Mouse (Mus musculus) MEL (cell line): ENCODE results near the gene Net1. TPM values are rescaled to one million over a fixed set of nuclear protein-coding genes. Genes with fewer than 3 reads are reported as not detected.

Experiments used
- DNase-seq: peaks from one replicate; pipeline ENCODE4 v3.0.0; 2011; ENCODE audit warnings: low read depth, low spot score
- H3K27ac ChIP-seq: 2 replicates; pipeline ENCODE4 v1.5.1; 2012; ENCODE audit warnings: low read depth, mild to moderate bottlenecking, control low read depth, low read length, moderate library complexity; ENCODE audit not compliant: control insufficient read depth
- H3K27me3 ChIP-seq, 2 experiments: fragments of 150-350 bp in 1 of 2; sonication (generic) in 1 of 2; 2 replicates each; pipeline ENCODE4 v1.6.1; 2012; ENCODE audit warnings: low read length in 2 of 2, mild to moderate bottlenecking in 2 of 2, improper control_type of control experiment in 1 of 2, moderate library complexity in 1 of 2; ENCODE audit not compliant: insufficient read depth in 2 of 2, control insufficient read depth in 1 of 2
- H3K36me3 ChIP-seq, 2 experiments: 2 replicates each; pipeline ENCODE4 v1.6.1; 2012 to 2014; ENCODE audit warnings: low read length in 2 of 2, improper control_type of control experiment in 1 of 2, inconsistent platforms in 1 of 2, mild to moderate bottlenecking in 1 of 2; ENCODE audit not compliant: insufficient read depth in 2 of 2, control insufficient read depth in 1 of 2
- H3K4me1 ChIP-seq, 2 experiments: fragments of 150-350 bp in 1 of 2; sonication (generic) in 1 of 2; 2 replicates each; pipeline ENCODE4 v1.6.1; 2012; ENCODE audit warnings: low read length in 2 of 2, improper control_type of control experiment in 1 of 2, mild to moderate bottlenecking in 1 of 2; ENCODE audit not compliant: insufficient read depth in 2 of 2, control insufficient read depth in 1 of 2
- H3K4me3 ChIP-seq, 2 experiments: fragments of 150-350 bp in 1 of 2; sonication (generic) in 1 of 2; 2 replicates each; pipeline ENCODE4 v1.5.1; 2012; ENCODE audit warnings: low read depth in 2 of 2, low read length in 2 of 2, mild to moderate bottlenecking in 2 of 2, moderate library complexity in 2 of 2, control low read depth in 1 of 2, improper control_type of control experiment in 1 of 2; ENCODE audit not compliant: control insufficient read depth in 1 of 2, insufficient read depth in 1 of 2
- H3K79me2 ChIP-seq: 2 replicates; pipeline ENCODE4 v1.6.1; 2012; ENCODE audit warnings: mild to moderate bottlenecking, low read length, moderate library complexity; ENCODE audit not compliant: control insufficient read depth, poor library complexity, insufficient read depth
- H3K9ac ChIP-seq: 2 replicates; pipeline ENCODE4 v1.6.1; 2012; ENCODE audit warnings: low read depth, mild to moderate bottlenecking, control low read depth, low read length, moderate library complexity; ENCODE audit not compliant: control insufficient read depth, poor library complexity, severe bottlenecking
- H3K9me3 ChIP-seq: fragments of 150-350 bp; sonication (generic); replicated peaks from 2 replicates; pipeline ENCODE4 v1.6.1; 2012; ENCODE audit warnings: mild to moderate bottlenecking, low read length, improper control_type of control experiment, moderate library complexity; ENCODE audit not compliant: insufficient read depth
- CHD1 ChIP-seq: IDR thresholded peaks from 2 replicates; pipeline ENCODE4 v1.6.1; 2012; ENCODE audit warnings: low read depth, mild to moderate bottlenecking, inconsistent platforms, low read length, improper control_type of control experiment
- ELF1 ChIP-seq: IDR thresholded peaks from 2 replicates; pipeline ENCODE4 v1.6.1; 2014; ENCODE audit warnings: low read depth, mild to moderate bottlenecking, inconsistent platforms, low read length, improper control_type of control experiment, moderate library complexity
- GATA1 ChIP-seq: IDR thresholded peaks from 2 replicates; pipeline ENCODE4 v1.6.1; 2011; ENCODE audit warnings: low read depth, low read length, improper control_type of control experiment
- JUND ChIP-seq: IDR thresholded peaks from 2 replicates; pipeline ENCODE4 v1.6.1; 2011; ENCODE audit warnings: low read depth, mild to moderate bottlenecking, improper control_type of control experiment, low read length
- POLR2A ChIP-seq, 2 experiments: IDR thresholded peaks; 2 replicates each; pipeline ENCODE4 v1.6.1; 2011 to 2012; ENCODE audit warnings: low read length in 2 of 2, mild to moderate bottlenecking in 2 of 2, control low read depth in 1 of 2, improper control_type of control experiment in 1 of 2, low read depth in 1 of 2, moderate library complexity in 1 of 2; ENCODE audit not compliant: control insufficient read depth in 1 of 2, insufficient read depth in 1 of 2, poor library complexity in 1 of 2
- RAD21 ChIP-seq: IDR thresholded peaks from 2 replicates; pipeline ENCODE4 v1.6.1; 2011; ENCODE audit warnings: mild to moderate bottlenecking, low read depth, low read length, improper control_type of control experiment
- SIN3A ChIP-seq: IDR thresholded peaks from 2 replicates; pipeline ENCODE4 v1.6.1; 2012; ENCODE audit warnings: low read length, improper control_type of control experiment, inconsistent platforms
- TAL1 ChIP-seq: IDR thresholded peaks from 2 replicates; pipeline ENCODE4 v1.6.1; 2012; ENCODE audit warnings: mild to moderate bottlenecking, inconsistent platforms, low read length, moderate library complexity, mixed read lengths
- UBTF ChIP-seq: IDR thresholded peaks from 2 replicates; pipeline ENCODE4 v1.6.1; 2012; ENCODE audit warnings: low read depth, mild to moderate bottlenecking, inconsistent platforms, low read length, improper control_type of control experiment, moderate library complexity, borderline replicate concordance; ENCODE audit not compliant: insufficient read depth
- USF1 ChIP-seq: IDR thresholded peaks from 2 replicates; pipeline ENCODE4 v1.6.1; 2014; ENCODE audit warnings: low read depth, mild to moderate bottlenecking, inconsistent platforms, low read length, improper control_type of control experiment, moderate library complexity
- ZC3H11A ChIP-seq: IDR thresholded peaks from 2 replicates; pipeline ENCODE4 v1.6.1; 2012; ENCODE audit warnings: low read depth, mild to moderate bottlenecking, inconsistent platforms, low read length, improper control_type of control experiment
- ZKSCAN1 ChIP-seq: IDR thresholded peaks from 2 replicates; pipeline ENCODE4 v1.6.1; 2012; ENCODE audit warnings: low read depth, mild to moderate bottlenecking, inconsistent platforms, low read length, improper control_type of control experiment, moderate library complexity
- ZMIZ1 ChIP-seq: IDR thresholded peaks from 2 replicates; pipeline ENCODE4 v1.6.1; 2012; ENCODE audit warnings: low read depth, mild to moderate bottlenecking, inconsistent platforms, low read length, improper control_type of control experiment, moderate library complexity
- polyA plus RNA-seq, 2 experiments: library from polyadenylated mRNA; stranded (reverse) in 1 of 2; unstranded in 1 of 2; fragments of >175 nt in 1 of 2; fragments of >200 nt in 1 of 2; gene quantifications; 2 replicates each; pipeline versions ENCODE4 v1.2.1 to v1.2.4; 2012; ENCODE audit warnings: low replicate concordance in 2 of 2, low read depth in 1 of 2; ENCODE audit not compliant: insufficient read length in 2 of 2, insufficient read depth in 1 of 2, missing spikeins in 1 of 2
- total RNA-seq: library from RNA; depleted of rRNA; stranded (reverse); fragments of 300-350 nt; gene quantifications from 2 replicates; pipeline ENCODE4 v1.2.3, GENCODE M21; 2012; rRNA removed

The Net1 gene
- total and polyA plus RNA-seq, 3 experiments, result 29.8 to 125 (median 63.2) TPM

DNA sequence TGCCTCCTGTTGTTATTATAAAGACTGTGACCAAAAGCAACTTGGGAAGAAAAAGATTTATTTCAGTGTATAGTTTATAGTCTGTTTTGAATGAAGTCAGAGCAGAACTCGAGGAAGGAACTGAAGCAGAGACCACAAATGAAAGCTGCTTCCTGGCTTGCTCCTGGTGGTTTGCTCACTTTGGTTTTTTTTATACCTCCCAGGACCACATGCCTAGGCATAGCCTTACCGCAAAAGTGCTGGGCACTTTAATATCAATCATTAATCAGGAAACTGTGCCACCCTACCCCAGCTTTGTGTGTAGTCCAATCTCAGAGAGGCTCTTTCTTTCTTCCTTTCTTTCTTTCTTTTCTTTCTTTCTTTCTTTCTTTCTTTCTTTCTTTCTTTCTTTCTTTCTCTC lies 85.6 kb downstream of the Net1 start:
- Histone ChIP-seq H3K9me3 (no peaks in the 10 kb centered on the region), H3K27ac (no peak overlapping the region), H3K9ac (no peak overlapping the region), H3K4me1 (no peaks in the 10 kb centered on the region), H3K36me3 (no peaks in the 10 kb centered on the region; a peak in 1 of 4 replicates), H3K4me3 (no peak overlapping the region), H3K79me2 (no peaks in the 10 kb centered on the region), H3K27me3 (no peaks in the 10 kb centered on the region; a peak in 1 of 4 replicates)
- TF ChIP-seq GATA1 (no peak), USF1 (no peak), JUND (no peak), CHD1 (no peak), RAD21 (no peak), ZKSCAN1 (no peak), POLR2A (IDR thresholded peaks at IDR 0.05; ENCODE audit: control insufficient read depth in 1 of 2, insufficient read depth in 1 of 2, low read depth in 1 of 2, low read length in 2 of 2, poor library complexity in 1 of 2) (no peak), SIN3A (no peak), ELF1 (no peak), TAL1 (no peak), ZC3H11A (no peak), ZMIZ1 (no peak), UBTF (no peak)
- no peak for DNase-seq

Other genes with a start within 250 kb of the Net1 start
- not detected in 2 replicates for gene Calml3, start 113.9 kb downstream of the Net1 start, total RNA-seq
- not detected for gene Calml3, start 113.9 kb downstream of the Net1 start, polyA plus RNA-seq
- not detected in 2 replicates for gene Calm4, start 80.5 kb downstream of the Net1 start, total RNA-seq
- not detected for gene Calm4, start 80.5 kb downstream of the Net1 start, polyA plus RNA-seq
- gene Calm5, start 64.0 kb downstream of the Net1 start, total RNA-seq, result not detected in 2 replicates
- gene Calm5, start 64.0 kb downstream of the Net1 start, polyA plus RNA-seq, result not detected
- gene Tubal3, start 54 bp upstream of the Net1 start, total RNA-seq, result not detected in 2 replicates
- not detected for gene Tubal3, start 54 bp upstream of the Net1 start, polyA plus RNA-seq
- gene Ucn3, start 27.1 kb upstream of the Net1 start, total RNA-seq, result not detected in 2 replicates
- gene Ucn3, start 27.1 kb upstream of the Net1 start, polyA plus RNA-seq, result not detected
- gene Akr1c14, start 130.8 kb upstream of the Net1 start, total RNA-seq, result not detected in 2 replicates
- gene Akr1c14, start 130.8 kb upstream of the Net1 start, polyA plus RNA-seq, result not detected
- gene Akr1c18, start 232.4 kb upstream of the Net1 start, total RNA-seq, result not detected in 2 replicates
- not detected for gene Akr1c18, start 232.4 kb upstream of the Net1 start, polyA plus RNA-seq